Mouse (Mus musculus) G1E (cell line): Measurements from ENCODE around the gene Hoxa7. TPM values are rescaled to one million over a fixed set of nuclear protein-coding genes. Genes with fewer than 3 reads are reported as not detected.

ENCODE experiments used
- ATAC-seq: 2 replicates; pipeline ENCODE4 v1.8.0; 2016; ENCODE audit warnings: mild to moderate bottlenecking; ENCODE audit not compliant: insufficient number of reproducible peaks, poor library complexity, low FRiP score, severe bottlenecking; ENCODE audit errors: extremely low read depth
- DNase-seq: peaks from one replicate; pipeline ENCODE4 v3.0.0; 2012; ENCODE audit warnings: low spot score
- H3K27me3 ChIP-seq: 2 replicates; pipeline ENCODE4 v1.6.1; 2012; ENCODE audit warnings: mild to moderate bottlenecking, low read length, inconsistent platforms; ENCODE audit not compliant: insufficient read depth
- H3K36me3 ChIP-seq: replicated peaks from 2 replicates; pipeline ENCODE3; 2012; ENCODE audit warnings: mild to moderate bottlenecking, inconsistent platforms
- H3K4me1 ChIP-seq: 2 replicates; pipeline ENCODE4 v1.6.1; 2012; ENCODE audit warnings: low read depth, low read length, inconsistent platforms, mixed read lengths; ENCODE audit not compliant: insufficient read depth
- H3K4me3 ChIP-seq: 2 replicates; pipeline ENCODE4 v1.5.1; 2012; ENCODE audit warnings: low read depth, mild to moderate bottlenecking, inconsistent platforms, low read length, moderate library complexity, mixed read lengths
- H3K9me3 ChIP-seq: replicated peaks from 2 replicates; pipeline ENCODE4 v1.6.1; 2012; ENCODE audit warnings: inconsistent platforms
- CTCF ChIP-seq: IDR thresholded peaks from 2 replicates; pipeline ENCODE4 v1.5.1; 2012; ENCODE audit warnings: low read depth, low read length, inconsistent platforms, mixed read lengths
- GATA1 ChIP-seq: IDR thresholded peaks from 2 replicates; pipeline ENCODE4 v1.6.1; 2012; ENCODE audit warnings: borderline replicate concordance, low read length, inconsistent platforms, mixed read lengths
- GATA2 ChIP-seq: IDR thresholded peaks from 2 replicates; pipeline ENCODE4 v1.6.1; 2012; ENCODE audit warnings: low read depth, low read length, inconsistent platforms, borderline replicate concordance
- POLR2AphosphoS5 ChIP-seq: IDR thresholded peaks from 2 replicates; pipeline ENCODE4 v1.6.1; 2012; ENCODE audit warnings: low read depth, low read length, inconsistent platforms; ENCODE audit not compliant: insufficient replicate concordance
- TAL1 ChIP-seq: conservative IDR thresholded peaks from 2 replicates; pipeline ENCODE4 v1.6.1; 2012; ENCODE audit warnings: low read depth, low read length, inconsistent platforms, mixed read lengths
- polyA plus RNA-seq: library from polyadenylated mRNA; stranded (reverse); fragments of >175 nt; gene quantifications from 2 replicates; pipeline ENCODE4 v1.2.3, GENCODE M21; 2012
- total RNA-seq, 2 experiments: library from RNA; stranded (forward) in 1 of 2; stranded (reverse) in 1 of 2; fragments of 200-1000 nt in 1 of 2; fragments of >200 nt in 1 of 2; fragmentation: Nextera tagmentation in 1 of 2; gene quantifications; 2 replicates each; pipeline ENCODE4 v1.2.3; 2014 to 2017

Gene Hoxa7
- total and polyA plus RNA-seq, 3 experiments, result 0.11 to 0.66 TPM; not detected in 1

DNA sequence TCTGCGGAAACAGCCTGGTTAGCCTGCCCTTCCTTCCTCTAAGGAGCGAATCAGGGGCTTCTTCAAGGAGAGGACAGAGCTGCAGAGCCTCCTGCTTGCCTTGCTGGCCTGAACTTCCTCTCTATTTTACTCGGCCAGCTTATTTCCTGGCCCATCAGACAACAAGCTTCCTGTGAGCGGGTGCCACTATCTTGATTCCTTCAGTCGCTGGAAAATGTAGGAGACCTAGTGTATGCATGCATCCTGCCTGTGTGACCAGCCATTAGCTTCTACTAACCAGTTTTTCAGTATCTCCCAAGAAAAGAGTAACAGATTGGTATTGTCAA is 50.8 kb downstream of the Hoxa7 start:
- Histone ChIP-seq H3K4me1 (no peaks in the 10 kb centered on the region), H3K27me3 (peaks cover 59% of the 10 kb centered on the region)
- no peak for ATAC-seq

DNA sequence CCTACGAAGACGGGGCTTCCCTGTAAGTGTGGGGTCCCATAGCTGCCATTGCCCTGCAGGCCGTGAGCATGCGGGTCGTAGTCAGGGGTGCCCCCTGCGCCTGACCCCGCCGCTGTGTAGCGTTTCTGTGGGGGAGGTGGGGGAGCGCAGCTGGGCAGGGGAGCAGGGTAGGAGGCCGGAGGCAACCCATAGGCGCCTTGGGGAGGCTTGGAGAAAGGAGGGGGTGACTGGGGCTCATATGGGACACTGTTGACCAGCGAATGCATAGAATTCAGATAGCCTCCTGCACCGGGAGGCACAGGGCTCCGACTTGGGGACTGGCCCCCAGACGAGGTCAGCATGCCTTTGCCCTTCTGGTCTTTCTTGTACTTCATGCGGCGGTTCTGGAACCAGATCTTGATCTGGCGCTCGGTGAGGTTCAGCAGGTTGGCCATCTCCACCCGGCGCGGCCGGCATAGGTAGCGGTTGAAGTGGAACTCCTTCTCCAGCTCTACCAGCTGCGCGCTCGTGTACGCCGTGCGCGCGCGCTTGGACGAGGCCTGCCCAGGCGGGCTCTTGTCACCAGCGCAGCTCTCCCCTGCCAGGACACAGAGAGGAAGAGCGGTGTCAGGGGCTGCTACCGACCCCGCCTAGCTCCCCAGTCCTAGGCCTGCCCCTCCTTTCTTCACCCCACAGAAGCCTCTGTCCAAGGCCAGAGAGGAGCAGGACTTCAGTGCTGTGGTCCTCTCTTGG is 51.3 kb downstream of the Hoxa7 start:
- Histone ChIP-seq H3K4me1 (no peaks in the 10 kb centered on the region), H3K4me3 (no peak overlapping the region), H3K9me3 (no peaks in the 10 kb centered on the region), H3K27me3 (peaks cover 62% of the 10 kb centered on the region), H3K36me3 (no peaks in the 10 kb centered on the region)
- ATAC-seq (no peak), DNase-seq (no peak)
- no peak for TF ChIP-seq GATA2

More for the DNA sequence above, 50.8 kb downstream of the Hoxa7 start:
- H3K36me3 ChIP-seq, result no peaks in the 10 kb centered on the region
- TF ChIP-seq GATA1 (no peak), POLR2AphosphoS5 (no peak), GATA2 (no peak)
- no peak for DNase-seq
- H3K4me3 ChIP-seq, result no peak overlapping the region
- no peaks in the 10 kb centered on the region for H3K9me3 ChIP-seq

DNA sequence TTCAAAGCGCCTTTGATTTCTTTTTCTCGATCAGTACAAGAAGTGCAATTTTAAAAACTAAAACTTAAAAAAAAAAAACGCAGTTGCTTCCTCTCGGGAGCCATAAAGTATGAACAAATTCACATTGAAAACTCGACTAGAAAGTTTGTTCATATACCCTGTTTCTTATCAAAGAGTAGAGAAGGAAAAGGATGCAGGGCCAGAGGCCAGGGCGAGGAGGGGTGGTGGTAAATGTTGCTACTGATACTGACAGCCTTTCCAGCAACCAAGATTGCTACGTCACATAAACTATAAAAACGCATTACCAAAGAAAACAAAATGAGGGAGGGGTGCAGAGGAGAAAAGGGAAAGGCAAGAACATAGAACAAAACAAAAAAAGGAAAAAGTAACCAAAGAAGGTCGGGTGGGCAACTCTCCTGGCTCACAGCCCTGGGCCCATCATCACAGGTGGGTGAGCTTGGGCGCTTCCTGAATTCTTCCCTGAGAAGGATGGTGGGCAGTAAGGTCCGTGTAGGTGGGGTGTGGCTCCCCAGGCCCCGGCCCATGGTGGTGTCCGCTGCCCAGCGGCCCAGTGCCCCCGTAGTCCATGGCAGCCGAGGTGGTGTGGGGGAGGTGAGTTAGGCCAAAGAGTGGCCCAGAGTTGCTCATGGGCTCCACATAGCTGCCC is 52.0 kb downstream of the Hoxa7 start:
- DNase-seq, result no peak
- Histone ChIP-seq H3K27me3 (peaks cover 63% of the 10 kb centered on the region), H3K4me1 (no peaks in the 10 kb centered on the region), H3K4me3 (no peak overlapping the region), H3K36me3 (no peaks in the 10 kb centered on the region), H3K9me3 (no peaks in the 10 kb centered on the region)
- ATAC-seq, result no peak
- TF ChIP-seq TAL1, result no peak
- no peak for TF ChIP-seq CTCF
- no peak for TF ChIP-seq GATA1
- TF ChIP-seq POLR2AphosphoS5, result no peak
- no peak for TF ChIP-seq GATA2

DNA sequence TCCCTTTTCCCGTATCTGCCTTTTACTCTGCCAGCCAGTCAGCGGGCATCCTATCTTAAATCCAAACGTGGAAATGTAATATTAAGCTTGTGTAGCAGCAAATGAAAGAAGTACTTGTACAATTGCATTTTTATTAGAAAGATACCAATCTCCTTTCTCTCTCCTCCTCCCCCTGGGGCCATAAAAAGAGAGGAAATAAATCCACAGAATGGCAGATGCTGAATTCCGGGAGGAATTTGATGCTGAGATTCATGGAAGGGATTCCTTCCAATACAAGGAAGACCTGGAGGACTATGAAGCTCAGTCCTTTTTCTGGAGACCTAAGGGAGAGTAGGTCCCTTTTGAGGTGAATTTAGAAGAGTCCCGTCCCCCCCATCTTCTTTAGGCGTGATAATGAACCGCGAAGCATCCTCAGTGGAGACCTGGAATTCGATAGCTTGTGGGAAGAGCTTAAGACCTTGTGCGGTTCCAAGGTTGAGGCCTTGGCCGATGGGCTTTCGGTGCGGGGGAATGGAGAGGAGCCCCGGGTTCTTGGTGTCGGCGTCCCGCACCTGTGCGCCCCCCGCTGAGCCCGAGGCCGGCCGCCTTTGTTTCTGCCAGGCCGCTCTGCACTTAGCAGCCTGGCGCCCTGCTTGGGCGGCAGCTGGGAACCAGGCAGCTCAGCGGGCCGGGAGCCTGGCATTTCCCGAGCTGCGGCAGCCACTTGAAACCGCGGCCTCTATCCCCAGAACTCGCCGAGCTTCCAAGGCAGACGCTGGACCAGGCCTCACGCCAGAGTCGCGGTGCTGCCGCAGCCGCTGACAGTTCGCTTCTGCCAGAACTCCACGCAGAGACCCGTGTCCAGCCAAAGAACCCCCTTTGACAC is 53.2 kb downstream of the Hoxa7 start:
- Histone ChIP-seq H3K9me3 (no peaks in the 10 kb centered on the region), H3K4me1 (no peaks in the 10 kb centered on the region), H3K27me3 (peaks cover 74% of the 10 kb centered on the region), H3K36me3 (no peaks in the 10 kb centered on the region), H3K4me3 (no peak overlapping the region)
- ATAC-seq, result no peak
- TF ChIP-seq GATA1 (no peak), POLR2AphosphoS5 (no peak)
- no peak for DNase-seq

DNA sequence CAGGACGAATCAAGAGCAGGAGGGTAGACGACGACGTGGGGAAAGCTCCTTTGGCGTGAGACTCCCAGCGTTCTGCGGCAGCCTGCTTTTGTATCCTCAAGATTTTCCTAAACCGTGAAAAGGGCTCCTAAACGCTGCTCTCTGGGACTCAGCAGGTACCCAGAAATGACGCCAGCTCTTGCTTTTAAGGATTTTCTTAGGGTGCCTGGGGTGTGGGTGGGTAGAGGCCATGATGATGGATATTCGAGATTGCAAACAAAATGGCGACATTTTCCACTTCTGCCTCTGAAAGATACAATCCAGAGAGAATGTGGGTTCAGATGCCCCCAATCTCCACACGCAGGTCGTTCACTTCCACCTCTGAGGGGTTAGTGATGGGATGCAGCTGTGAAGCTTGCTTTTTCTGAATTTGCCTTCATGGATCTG is 53.9 kb downstream of the Hoxa7 start:
- ATAC-seq (no peak), DNase-seq (no peak)
- no peak for TF ChIP-seq POLR2AphosphoS5
- no peak for TF ChIP-seq GATA1
- no peak for TF ChIP-seq TAL1
- TF ChIP-seq GATA2, result no peak
- TF ChIP-seq CTCF, result no peak
- Histone ChIP-seq H3K36me3 (no peaks in the 10 kb centered on the region), H3K9me3 (no peaks in the 10 kb centered on the region), H3K4me1 (no peaks in the 10 kb centered on the region), H3K27me3 (peaks cover 81% of the 10 kb centered on the region), H3K4me3 (no peak overlapping the region)

- Histone ChIP-seq H3K9me3 (no peaks in the 10 kb centered on the region), H3K36me3 (no peaks in the 10 kb centered on the region), H3K4me3 (no peak overlapping the region), H3K4me1 (no peaks in the 10 kb centered on the region), H3K27me3 (peaks cover 77% of the 10 kb centered on the region)
- DNase-seq (no peak), ATAC-seq (no peak)
- TF ChIP-seq POLR2AphosphoS5 (no peak), GATA2 (no peak), GATA1 (no peak), TAL1 (no peak)
Measured at GRCm38 (mm10) chr6:52167176-52167575, 54.5 kb downstream of the Hoxa7 start.
